Mouse (Mus musculus): ENCODE measurements at regions not wholly inside any gene's neighbourhood (a gene's known extent, or its start where the extent isn't known, plus 50 kb on each side); places are given as distances from the start of the nearest gene placed in this dataset.
"Not testable (repeated sequence)": the region's sequence is repeated elsewhere in the genome, so short reads cannot be mapped to it uniquely, and the experiment has no call there.

GRCm38 (mm10) chr15:52464226-52465138 is 1420.2 kb upstream of the Gm7489 start:
- no peak overlapping the region for H3K9ac ChIP-seq (replicated peaks; ENCODE audit: low read length)
- peaks cover 10% of the 10 kb centered on the region; the same call in 1 of the 2 replicates for H3K4me1 ChIP-seq (ENCODE audit: control insufficient read depth, insufficient read depth, low read length)
- ATAC-seq (ENCODE audit: low FRiP score, low TSS enrichment) (peak; percentile 80; the same call in 1 of the 2 replicates), DNase-seq (peak; percentile 72)
- H3K27ac ChIP-seq (replicated peaks; ENCODE audit: low read depth, low read length) = peak overlapping the region; percentile 46
- peak overlapping the region; percentile 23; the same call in 1 of the 2 replicates for H3K4me2 ChIP-seq (ENCODE audit: low read length)
- H3K27me3 ChIP-seq (ENCODE audit: control insufficient read depth, insufficient read depth, low read length) = no peaks in the 10 kb centered on the region
- H3K9me3 ChIP-seq (ENCODE audit: control insufficient read depth, low read length) = no peaks in the 10 kb centered on the region
- no peaks in the 10 kb centered on the region for H3K36me3 ChIP-seq (ENCODE audit: control insufficient read depth, insufficient read depth, low read length)
- no peak overlapping the region for H3K4me3 ChIP-seq (replicated peaks; ENCODE audit: low read depth, low read length)
- WGBS = 13% methylated on average over 8 of the region's 8 CpGs

GRCm38 (mm10) chr15:52478124-52478523 is 1406.6 kb upstream of the Gm7489 start:
- H3K27me3 ChIP-seq (ENCODE audit: control insufficient read depth, insufficient read depth, low read length); H3K36me3 ChIP-seq (ENCODE audit: control insufficient read depth, insufficient read depth, low read length); ATAC-seq (ENCODE audit: low FRiP score, low TSS enrichment); H3K4me2 ChIP-seq (ENCODE audit: low read length); H3K9ac ChIP-seq (replicated peaks; ENCODE audit: low read length); DNase-seq; H3K4me1 ChIP-seq (ENCODE audit: control insufficient read depth, insufficient read depth, low read length); H3K27ac ChIP-seq (replicated peaks; ENCODE audit: low read depth, low read length); H3K4me3 ChIP-seq (replicated peaks; ENCODE audit: low read depth, low read length); H3K9me3 ChIP-seq (ENCODE audit: control insufficient read depth, low read length): not testable (repeated sequence)
- 94% methylated on average over 14 of the region's 20 CpGs for WGBS

- Histone ChIP-seq H3K36me3 (ENCODE audit: control insufficient read depth, insufficient read depth, low read length) (no peaks in the 10 kb centered on the region), H3K27me3 (ENCODE audit: control insufficient read depth, insufficient read depth, low read length) (no peaks in the 10 kb centered on the region), H3K27ac (replicated peaks; ENCODE audit: low read depth, low read length) (no peak overlapping the region), H3K4me2 (ENCODE audit: low read length) (no peak overlapping the region), H3K4me3 (replicated peaks; ENCODE audit: low read depth, low read length) (no peak overlapping the region), H3K9ac (replicated peaks; ENCODE audit: low read length) (no peak overlapping the region), H3K4me1 (ENCODE audit: control insufficient read depth, insufficient read depth, low read length) (no peaks in the 10 kb centered on the region), H3K9me3 (ENCODE audit: control insufficient read depth, low read length) (no peaks in the 10 kb centered on the region)
- 77% methylated on average over 3 of the region's 3 CpGs for WGBS
- no peak for ATAC-seq (ENCODE audit: low FRiP score, low TSS enrichment)
- no peak for DNase-seq
Observed at GRCm38 (mm10) chr15:52480834-52481233, 1403.9 kb upstream of the Gm7489 start.

GRCm38 (mm10) chr15:52483598-52484165 is 1401.0 kb upstream of the Gm7489 start:
- H3K4me3 ChIP-seq (replicated peaks; ENCODE audit: low read depth, low read length) = no peak overlapping the region
- H3K27ac ChIP-seq (replicated peaks; ENCODE audit: low read depth, low read length) = no peak overlapping the region
- H3K9ac ChIP-seq (replicated peaks; ENCODE audit: low read length) = no peak overlapping the region
- H3K36me3 ChIP-seq (ENCODE audit: control insufficient read depth, insufficient read depth, low read length) = no peaks in the 10 kb centered on the region
- 86% methylated on average over 5 of the region's 5 CpGs for WGBS
- H3K27me3 ChIP-seq (ENCODE audit: control insufficient read depth, insufficient read depth, low read length) = no peaks in the 10 kb centered on the region
- no peaks in the 10 kb centered on the region for H3K9me3 ChIP-seq (ENCODE audit: control insufficient read depth, low read length)
- no peak for ATAC-seq (ENCODE audit: low FRiP score, low TSS enrichment)
- no peak for DNase-seq
- no peak overlapping the region for H3K4me2 ChIP-seq (ENCODE audit: low read length)
- H3K4me1 ChIP-seq (ENCODE audit: control insufficient read depth, insufficient read depth, low read length) = no peaks in the 10 kb centered on the region

GRCm38 (mm10) chr15:52484276-52484675 is 1400.4 kb upstream of the Gm7489 start:
- ATAC-seq (ENCODE audit: low FRiP score, low TSS enrichment) (no peak), DNase-seq (no peak)
- H3K27me3 ChIP-seq (ENCODE audit: control insufficient read depth, insufficient read depth, low read length) = no peaks in the 10 kb centered on the region
- H3K9me3 ChIP-seq (ENCODE audit: control insufficient read depth, low read length) = no peaks in the 10 kb centered on the region
- no peak overlapping the region for H3K27ac ChIP-seq (replicated peaks; ENCODE audit: low read depth, low read length)
- H3K36me3 ChIP-seq (ENCODE audit: control insufficient read depth, insufficient read depth, low read length) = no peaks in the 10 kb centered on the region
- H3K9ac ChIP-seq (replicated peaks; ENCODE audit: low read length) = no peak overlapping the region
- H3K4me1 ChIP-seq (ENCODE audit: control insufficient read depth, insufficient read depth, low read length) = no peaks in the 10 kb centered on the region
- WGBS = 84% methylated on average over 5 of the region's 5 CpGs
- H3K4me3 ChIP-seq (replicated peaks; ENCODE audit: low read depth, low read length) = no peak overlapping the region
- no peak overlapping the region for H3K4me2 ChIP-seq (ENCODE audit: low read length)

- Histone ChIP-seq H3K4me3 (replicated peaks; ENCODE audit: low read depth, low read length) (no peak overlapping the region), H3K36me3 (ENCODE audit: control insufficient read depth, insufficient read depth, low read length) (no peaks in the 10 kb centered on the region), H3K4me1 (ENCODE audit: control insufficient read depth, insufficient read depth, low read length) (no peaks in the 10 kb centered on the region), H3K4me2 (ENCODE audit: low read length) (no peak overlapping the region), H3K27me3 (ENCODE audit: control insufficient read depth, insufficient read depth, low read length) (no peaks in the 10 kb centered on the region), H3K9me3 (ENCODE audit: control insufficient read depth, low read length) (no peaks in the 10 kb centered on the region), H3K9ac (replicated peaks; ENCODE audit: low read length) (no peak overlapping the region), H3K27ac (replicated peaks; ENCODE audit: low read depth, low read length) (no peak overlapping the region)
- DNase-seq (peak; percentile 88), ATAC-seq (ENCODE audit: low FRiP score, low TSS enrichment) (peak; percentile 63; the same call in 1 of the 2 replicates)
- 32% methylated on average over 9 of the region's 9 CpGs for WGBS
Observed at GRCm38 (mm10) chr15:52505278-52505831, 1379.4 kb upstream of the Gm7489 start.

- H3K27ac ChIP-seq (replicated peaks; ENCODE audit: low read depth, low read length) = no peak overlapping the region
- no peaks in the 10 kb centered on the region for H3K27me3 ChIP-seq (ENCODE audit: control insufficient read depth, insufficient read depth, low read length)
- DNase-seq (peak; percentile 87), ATAC-seq (ENCODE audit: low FRiP score, low TSS enrichment) (peak; percentile 21; the same call in 1 of the 2 replicates)
- H3K9me3 ChIP-seq (ENCODE audit: control insufficient read depth, low read length) = no peaks in the 10 kb centered on the region
- WGBS = 5% methylated on average over 7 of the region's 7 CpGs
- no peak overlapping the region for H3K9ac ChIP-seq (replicated peaks; ENCODE audit: low read length)
- no peak overlapping the region for H3K4me2 ChIP-seq (ENCODE audit: low read length)
- no peaks in the 10 kb centered on the region for H3K36me3 ChIP-seq (ENCODE audit: control insufficient read depth, insufficient read depth, low read length)
- no peak overlapping the region for H3K4me3 ChIP-seq (replicated peaks; ENCODE audit: low read depth, low read length)
- no peaks in the 10 kb centered on the region for H3K4me1 ChIP-seq (ENCODE audit: control insufficient read depth, insufficient read depth, low read length)
Observed at GRCm38 (mm10) chr15:52506930-52507329, 1377.8 kb upstream of the Gm7489 start.

- no peak overlapping the region for H3K4me2 ChIP-seq (ENCODE audit: low read length)
- no peak overlapping the region for H3K27ac ChIP-seq (replicated peaks; ENCODE audit: low read depth, low read length)
- no peaks in the 10 kb centered on the region for H3K36me3 ChIP-seq (ENCODE audit: control insufficient read depth, insufficient read depth, low read length)
- WGBS = 51% methylated on average over 2 of the region's 2 CpGs
- no peaks in the 10 kb centered on the region for H3K4me1 ChIP-seq (ENCODE audit: control insufficient read depth, insufficient read depth, low read length)
- no peaks in the 10 kb centered on the region for H3K9me3 ChIP-seq (ENCODE audit: control insufficient read depth, low read length)
- ATAC-seq (ENCODE audit: low FRiP score, low TSS enrichment) (no peak), DNase-seq (no peak)
- no peak overlapping the region for H3K4me3 ChIP-seq (replicated peaks; ENCODE audit: low read depth, low read length)
- H3K9ac ChIP-seq (replicated peaks; ENCODE audit: low read length) = no peak overlapping the region
- H3K27me3 ChIP-seq (ENCODE audit: control insufficient read depth, insufficient read depth, low read length) = no peaks in the 10 kb centered on the region
Observed at GRCm38 (mm10) chr15:52508609-52509008, 1376.1 kb upstream of the Gm7489 start.

All from midbrain, embryonic 14.5 days (tissue).